Mouse (Mus musculus) olfactory bulb, adult 2 months (tissue): ENCODE results near the gene Rarres1. TPM values are rescaled to one million over a fixed set of nuclear protein-coding genes. Genes with fewer than 3 reads are reported as not detected.
A peak's percentile ranks its signal among the peaks of the same experiment; 100 is the strongest.

Experiments used
- H3K27ac ChIP-seq: fragments of 200-500 bp; 2 replicates; pipeline ENCODE4 v1.5.1; 2012; ENCODE audit warnings: low read depth, low read length; ENCODE audit not compliant: insufficient read depth
- H3K4me1 ChIP-seq: fragments of 200-500 bp; 2 replicates; pipeline ENCODE4 v1.6.1; 2012; ENCODE audit warnings: low read length; ENCODE audit not compliant: control insufficient read depth, insufficient read depth
- H3K4me3 ChIP-seq: fragments of 200-500 bp; 2 replicates; pipeline ENCODE4 v1.5.1; 2012; ENCODE audit warnings: mild to moderate bottlenecking, low read depth, low read length, moderate library complexity; ENCODE audit not compliant: insufficient read depth
- CTCF ChIP-seq: fragments of 200-500 bp; IDR thresholded peaks from 2 replicates; pipeline ENCODE4 v1.5.1; 2012; ENCODE audit warnings: low read depth, mild to moderate bottlenecking, low read length, moderate library complexity; ENCODE audit not compliant: insufficient read depth
- POLR2A ChIP-seq: fragments of 200-500 bp; IDR thresholded peaks from 2 replicates; pipeline ENCODE4 v1.6.1; 2012; ENCODE audit warnings: mild to moderate bottlenecking, low read depth, low read length, moderate library complexity; ENCODE audit not compliant: insufficient read depth
- WGBS: fragments of 180-500 bp; shearing (Covaris S2); methylation state at CpG from one replicate; pipeline ENCODE4 v1.1.7; 2018; 5-methylcytosine and 5-hydroxymethylcytosine counted together
- polyA plus RNA-seq: library from polyadenylated mRNA; stranded (reverse); fragments of >200 nt; gene quantifications from 2 replicates; pipeline ENCODE4 v1.2.4, GENCODE M21; 2012; ENCODE audit warnings: low replicate concordance; ENCODE audit not compliant: missing spikeins, insufficient read depth, insufficient read length

Gene Rarres1
- polyA plus RNA-seq, result not detected in 2 replicates

- H3K4me3 ChIP-seq, result peak within 1 kb of the TSS; percentile 47
- TF ChIP-seq CTCF, result no peak
- TF ChIP-seq POLR2A, result no peak
- H3K27ac ChIP-seq, result no peak within 1 kb of the TSS
- WGBS, result 2% methylated on average over 38 of the region's 38 CpGs
- peaks cover 7% of the 10 kb centered on the region for H3K4me1 ChIP-seq
Observed at GRCm38 (mm10) chr3:67515274-67515801, at the start of gene Rarres1. TSS of gene Rarres1 (minus strand) at chr3:67515523.

- Histone ChIP-seq H3K4me1 (no peaks in the 10 kb centered on the region), H3K27ac (no peak overlapping the region), H3K4me3 (no peak overlapping the region)
- no peak for TF ChIP-seq CTCF
- TF ChIP-seq POLR2A, result no peak
- 35% methylated on average over 5 of the region's 5 CpGs for WGBS
Observed at GRCm38 (mm10) chr3:67564731-67565357, 49.5 kb upstream of the Rarres1 start.

GRCm38 (mm10) chr3:67557718-67558354 lies 42.5 kb upstream of the Rarres1 start:
- Histone ChIP-seq H3K4me3 (no peak overlapping the region), H3K4me1 (peaks cover 3% of the 10 kb centered on the region)
- 83% methylated on average over 14 of the region's 14 CpGs for WGBS

GRCm38 (mm10) chr3:67557200-67557651 lies 41.9 kb upstream of the Rarres1 start:
- Histone ChIP-seq H3K4me3 (0 out of 2 replicates have a peak overlapping the region, but pooled peaks have one; percentile 4), H3K27ac (no peak overlapping the region), H3K4me1 (peaks cover 3% of the 10 kb centered on the region)
- TF ChIP-seq CTCF, result no peak
- no peak for TF ChIP-seq POLR2A
- WGBS, result 17% methylated on average over 14 of the region's 14 CpGs

More at GRCm38 (mm10) chr3:67557718-67558354, 42.5 kb upstream of the Rarres1 start:
- no peak overlapping the region for H3K27ac ChIP-seq
- TF ChIP-seq POLR2A, result no peak
- no peak for TF ChIP-seq CTCF

- TF ChIP-seq CTCF (no peak), POLR2A (no peak)
- 77% methylated on average over 5 of the region's 5 CpGs for WGBS
Observed at GRCm38 (mm10) chr3:67555211-67555610, 39.9 kb upstream of the Rarres1 start.

GRCm38 (mm10) chr3:67553927-67554448 lies 38.7 kb upstream of the Rarres1 start:
- WGBS, result 80% methylated on average over 5 of the region's 5 CpGs
- no peak for TF ChIP-seq POLR2A
- no peak for TF ChIP-seq CTCF
- H3K4me3 ChIP-seq, result no peak overlapping the region
- peaks cover 3% of the 10 kb centered on the region for H3K4me1 ChIP-seq
- no peak overlapping the region for H3K27ac ChIP-seq

More at GRCm38 (mm10) chr3:67555211-67555610, 39.9 kb upstream of the Rarres1 start:
- H3K4me1 ChIP-seq, result peaks cover 3% of the 10 kb centered on the region
- no peak overlapping the region for H3K4me3 ChIP-seq
- H3K27ac ChIP-seq, result no peak overlapping the region

GRCm38 (mm10) chr3:67553281-67553680 lies 38.0 kb upstream of the Rarres1 start:
- 55% methylated on average over 4 of the region's 4 CpGs for WGBS
- no peak for TF ChIP-seq CTCF
- TF ChIP-seq POLR2A, result no peak
- H3K4me3 ChIP-seq, result no peak overlapping the region

GRCm38 (mm10) chr3:67551193-67551592 lies 35.9 kb upstream of the Rarres1 start:
- no peak overlapping the region for H3K27ac ChIP-seq
- H3K4me1 ChIP-seq, result no peaks in the 10 kb centered on the region
- 81% methylated on average over 3 of the region's 3 CpGs for WGBS
- TF ChIP-seq POLR2A, result no peak
- TF ChIP-seq CTCF, result no peak
- H3K4me3 ChIP-seq, result no peak overlapping the region

More at GRCm38 (mm10) chr3:67553281-67553680, 38.0 kb upstream of the Rarres1 start:
- Histone ChIP-seq H3K27ac (no peak overlapping the region), H3K4me1 (peaks cover 3% of the 10 kb centered on the region)

- no peak overlapping the region for H3K4me3 ChIP-seq
- no peaks in the 10 kb centered on the region for H3K4me1 ChIP-seq
- H3K27ac ChIP-seq, result no peak overlapping the region
- TF ChIP-seq POLR2A, result no peak
- TF ChIP-seq CTCF, result no peak
- 85% methylated on average over 8 of the region's 8 CpGs for WGBS
Observed at GRCm38 (mm10) chr3:67543630-67544029, 28.3 kb upstream of the Rarres1 start.
